Mouse (Mus musculus) right cerebral cortex, postnatal 14 days (tissue): ENCODE measurements around the gene Alg11.

Experiments used
- DNase-seq: peaks from one replicate; pipeline ENCODE4 v3.0.0; 2022

The Alg11 gene

GRCm38 (mm10) chr8:22060446-22060889 is at the start of gene Alg11:
Alg11 (plus strand) TSS chr8:22060721.
- peak; percentile 98 for DNase-seq

GRCm38 (mm10) chr8:22013034-22013707 is 47.4 kb upstream of the Alg11 start:
- DNase-seq: no peak

GRCm38 (mm10) chr8:22017731-22018130 is 42.8 kb upstream of the Alg11 start:
- no peak for DNase-seq

GRCm38 (mm10) chr8:22019498-22019897 is 41.0 kb upstream of the Alg11 start:
- DNase-seq: no peak

GRCm38 (mm10) chr8:22022244-22022643 is 38.3 kb upstream of the Alg11 start:
- no peak for DNase-seq

GRCm38 (mm10) chr8:22025241-22025640 is 35.3 kb upstream of the Alg11 start:
- no peak for DNase-seq

GRCm38 (mm10) chr8:22028973-22029372 is 31.5 kb upstream of the Alg11 start:
- DNase-seq: no peak

GRCm38 (mm10) chr8:22030990-22031389 is 29.5 kb upstream of the Alg11 start:
- DNase-seq: no peak

- no peak for DNase-seq
These were observed 24.4 kb upstream of the Alg11 start for GRCm38 (mm10) chr8:22036137-22036536.

GRCm38 (mm10) chr8:22037022-22037421 is 23.5 kb upstream of the Alg11 start:
- DNase-seq: no peak

- no peak for DNase-seq
These were observed 20.9 kb upstream of the Alg11 start for GRCm38 (mm10) chr8:22039468-22040152.

GRCm38 (mm10) chr8:22040153-22040509 is 20.4 kb upstream of the Alg11 start:
- DNase-seq: no peak

GRCm38 (mm10) chr8:22042515-22042914 is 18.0 kb upstream of the Alg11 start:
- no peak for DNase-seq

- DNase-seq: no peak
These were observed 16.8 kb upstream of the Alg11 start for GRCm38 (mm10) chr8:22043706-22044105.

GRCm38 (mm10) chr8:22047699-22048464 is 12.6 kb upstream of the Alg11 start:
- DNase-seq: peak; percentile 34

- no peak for DNase-seq
These were observed 5.6 kb upstream of the Alg11 start for GRCm38 (mm10) chr8:22054674-22055491.

GRCm38 (mm10) chr8:22055492-22055877 is 5.0 kb upstream of the Alg11 start:
- no peak for DNase-seq

- DNase-seq: no peak
These were observed 3.7 kb upstream of the Alg11 start for GRCm38 (mm10) chr8:22056850-22057249.

- no peak for DNase-seq
These were observed 2.2 kb upstream of the Alg11 start for GRCm38 (mm10) chr8:22058368-22058767.

GRCm38 (mm10) chr8:22059153-22059738 is 1.3 kb upstream of the Alg11 start:
- DNase-seq: no peak

GRCm38 (mm10) chr8:22059821-22060445 is 588 bp upstream of the Alg11 start, which contains the start of gene Atp7b:
Atp7b (minus strand) TSS chr8:22060305.
- DNase-seq: no peak

- DNase-seq: no peak
These were observed 605 bp downstream of the Alg11 start for GRCm38 (mm10) chr8:22061126-22061525.
